Mouse (Mus musculus) intestine, postnatal 0 days (tissue): ENCODE data around the gene Eif4g1. TPM values are rescaled to one million over a fixed set of nuclear protein-coding genes. Genes with fewer than 3 reads are reported as not detected.
A peak's percentile ranks its signal among the peaks of the same experiment; 100 is the strongest.

Experiments
- ATAC-seq: fragments of 200-750 bp; cut with Nextera tagmentation; 2 replicates; pipeline ENCODE4 v1.8.0; 2017; ENCODE audit warnings: mild to moderate bottlenecking, moderate TSS enrichment, moderate library complexity
- H3K27ac ChIP-seq: fragments of 300-500 bp; sonication (generic); 2 replicates; pipeline ENCODE4 v1.5.1; 2014; ENCODE audit warnings: mild to moderate bottlenecking, low read depth, low read length, moderate library complexity
- H3K27me3 ChIP-seq: fragments of 300-500 bp; sonication (generic); replicated peaks from 2 replicates; pipeline ENCODE4 v1.6.1; 2014; ENCODE audit warnings: low read length, mixed read lengths; ENCODE audit not compliant: control insufficient read depth, insufficient read depth
- H3K36me3 ChIP-seq: fragments of 300-500 bp; sonication (generic); 2 replicates; pipeline ENCODE4 v1.6.1; 2014; ENCODE audit warnings: mild to moderate bottlenecking, moderate library complexity; ENCODE audit not compliant: control insufficient read depth, insufficient read depth
- H3K4me1 ChIP-seq: fragments of 300-500 bp; sonication (generic); replicated peaks from 2 replicates; pipeline ENCODE4 v1.6.1; 2014; ENCODE audit warnings: antibody characterized with exemption, low read length, mixed read lengths; ENCODE audit not compliant: control insufficient read depth, insufficient read depth
- H3K4me2 ChIP-seq: fragments of 300-500 bp; sonication (generic); replicated peaks from 2 replicates; pipeline ENCODE4 v1.6.1; 2014; ENCODE audit warnings: low read depth, mild to moderate bottlenecking, moderate library complexity
- H3K4me3 ChIP-seq: fragments of 300-500 bp; sonication (generic); 2 replicates; pipeline ENCODE4 v1.5.1; 2014; ENCODE audit warnings: low read depth, low read length
- H3K9ac ChIP-seq: fragments of 300-500 bp; sonication (generic); 2 replicates; pipeline ENCODE4 v1.6.1; 2014; ENCODE audit warnings: mild to moderate bottlenecking, low read depth, low read length
- H3K9me3 ChIP-seq: fragments of 300-500 bp; sonication (generic); 2 replicates; pipeline ENCODE4 v1.6.1; 2016; ENCODE audit warnings: mixed run types; ENCODE audit not compliant: control insufficient read depth
- CTCF ChIP-seq: sonication (generic); IDR thresholded peaks from 2 replicates; pipeline ENCODE4 v1.5.1; 2016; ENCODE audit warnings: low read depth, mild to moderate bottlenecking, control low read depth, antibody characterized with exemption, moderate library complexity
- WGBS: fragments of 180-500 bp; shearing (Covaris S2); extraction: QIAGEN DNeasy Blood & Tissue Kit; methylation state at CpG from one replicate; pipeline ENCODE4 v1.1.7; 2014; 5-methylcytosine and 5-hydroxymethylcytosine counted together
- polyA plus RNA-seq: library from polyadenylated mRNA; unstranded; fragments of >200 nt; fragmentation: Nextera tagmentation; extraction: Ambion mirVana; gene quantifications from 2 replicates; pipeline ENCODE4 v1.2.1, GENCODE M21; 2015

Gene Eif4g1
- polyA plus RNA-seq, 1 experiment from 2014 or later = 97.8 TPM

DNA sequence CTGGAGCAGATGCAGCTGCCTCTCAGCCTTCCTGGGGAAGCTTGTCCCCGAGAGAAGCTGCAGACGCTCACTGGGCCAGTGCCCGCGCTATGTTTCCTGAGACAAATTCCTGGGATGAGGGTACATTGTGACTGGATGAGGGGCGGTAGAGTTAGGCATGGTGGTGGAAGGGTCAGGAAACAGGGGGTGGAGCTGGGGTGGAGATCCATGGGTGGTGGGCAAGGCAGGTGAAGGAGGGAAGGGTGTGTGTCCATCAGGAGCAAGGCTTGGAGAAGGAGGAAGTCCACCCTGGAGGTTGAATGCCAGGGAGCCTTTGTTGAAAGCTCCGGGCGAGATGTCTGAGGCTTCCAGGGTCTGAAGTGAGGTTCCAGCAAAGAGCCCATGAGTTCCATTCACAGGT lies 57.2 kb downstream of the Eif4g1 start:
- H3K9ac ChIP-seq = no peak overlapping the region
- ATAC-seq = no peak
- 86% methylated on average over 7 of the region's 7 CpGs for WGBS
- no peaks in the 10 kb centered on the region for H3K4me1 ChIP-seq
- H3K4me2 ChIP-seq = no peak overlapping the region
- H3K4me3 ChIP-seq = no peak overlapping the region
- H3K27ac ChIP-seq = no peak overlapping the region
- H3K36me3 ChIP-seq = peaks cover 14% of the 10 kb centered on the region
- TF ChIP-seq CTCF = no peak
- H3K9me3 ChIP-seq = no peaks in the 10 kb centered on the region
- H3K27me3 ChIP-seq = no peaks in the 10 kb centered on the region

DNA sequence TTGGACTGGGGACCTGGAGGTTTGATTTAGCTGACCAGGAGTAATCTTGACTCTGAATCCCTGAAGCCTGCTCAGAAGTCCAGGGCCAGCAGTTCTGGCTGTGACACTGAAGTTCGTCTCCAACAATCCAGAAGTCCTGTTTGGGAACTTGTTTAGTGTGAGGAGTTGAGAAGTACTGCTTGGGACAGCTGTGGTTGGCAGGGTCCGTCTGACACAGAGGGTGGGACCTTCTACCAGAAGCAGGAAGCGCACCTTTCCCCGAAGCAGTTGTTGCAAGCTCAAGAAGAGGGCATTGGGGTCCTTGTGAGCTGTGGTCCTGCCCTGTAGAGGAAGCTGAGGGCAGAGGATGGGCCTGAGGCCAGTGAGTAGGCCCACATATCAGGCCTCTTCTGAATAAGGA lies 57.6 kb downstream of the Eif4g1 start:
- no peak for ATAC-seq
- no peak overlapping the region for H3K9ac ChIP-seq
- WGBS = 82% methylated on average over 4 of the region's 4 CpGs
- no peaks in the 10 kb centered on the region for H3K9me3 ChIP-seq
- peaks cover 10% of the 10 kb centered on the region for H3K36me3 ChIP-seq
- no peak overlapping the region for H3K27ac ChIP-seq
- H3K4me1 ChIP-seq = no peaks in the 10 kb centered on the region
- no peak for TF ChIP-seq CTCF
- H3K27me3 ChIP-seq = no peaks in the 10 kb centered on the region
- no peak overlapping the region for H3K4me2 ChIP-seq
- no peak overlapping the region for H3K4me3 ChIP-seq

DNA sequence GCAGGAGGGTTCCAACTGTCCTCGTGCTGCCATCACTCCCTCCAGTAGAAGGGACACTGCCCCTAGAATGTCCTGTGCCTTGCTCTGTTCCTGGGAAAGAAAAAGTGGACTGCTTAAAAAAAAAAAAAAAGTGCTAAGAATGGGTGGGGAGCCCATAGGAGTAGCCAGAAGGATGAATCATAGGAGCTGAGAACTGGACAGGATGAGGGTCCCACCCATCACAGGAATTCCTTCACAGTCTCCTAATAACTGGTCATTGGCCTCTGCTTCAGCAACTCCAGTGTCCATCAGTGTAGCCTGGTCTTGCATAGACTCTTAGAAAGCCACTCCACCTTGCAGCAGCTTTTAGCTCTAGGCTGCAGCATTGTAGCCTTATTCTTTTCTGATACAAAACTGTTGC lies 58.3 kb downstream of the Eif4g1 start:
- 67% methylated on average over 1 of the region's 1 CpGs for WGBS
- Histone ChIP-seq H3K4me1 (no peaks in the 10 kb centered on the region), H3K36me3 (peaks cover 10% of the 10 kb centered on the region), H3K27ac (no peak overlapping the region), H3K27me3 (no peaks in the 10 kb centered on the region), H3K4me3 (no peak overlapping the region), H3K9me3 (no peaks in the 10 kb centered on the region), H3K9ac (no peak overlapping the region), H3K4me2 (no peak overlapping the region)
- ATAC-seq = no peak
- TF ChIP-seq CTCF = no peak

DNA sequence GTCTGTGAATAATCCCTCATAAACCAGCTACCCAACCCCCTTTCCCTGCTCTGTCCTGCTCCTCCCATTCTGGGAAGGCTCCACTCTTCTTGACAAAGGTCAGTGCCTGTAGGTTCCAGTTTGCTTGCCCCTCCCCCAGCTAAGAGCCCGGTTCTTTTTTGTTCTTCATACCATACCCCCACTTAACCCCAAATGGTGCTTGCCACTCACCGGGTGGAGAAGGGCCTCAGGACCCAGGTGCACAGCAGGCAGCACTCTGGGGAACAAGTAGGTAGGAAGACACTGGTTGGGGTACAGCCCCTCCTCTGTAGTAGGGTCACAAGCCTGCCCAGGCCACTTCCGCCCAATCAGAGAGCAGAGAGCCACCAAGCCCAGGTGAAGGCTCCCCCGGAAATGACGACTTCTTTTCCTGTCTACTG lies 62.2 kb downstream of the Eif4g1 start:
- Histone ChIP-seq H3K9ac (no peak overlapping the region), H3K4me1 (peaks cover 7% of the 10 kb centered on the region; the same call in 1 of the 2 replicates), H3K27me3 (peaks cover 25% of the 10 kb centered on the region), H3K36me3 (peaks cover 6% of the 10 kb centered on the region; the same call in 1 of the 2 replicates), H3K9me3 (no peaks in the 10 kb centered on the region), H3K4me3 (no peak overlapping the region), H3K27ac (no peak overlapping the region), H3K4me2 (peak overlapping the region; percentile 35)
- no peak for TF ChIP-seq CTCF
- peak; percentile 56 for ATAC-seq
- WGBS = 28% methylated on average over 5 of the region's 5 CpGs

DNA sequence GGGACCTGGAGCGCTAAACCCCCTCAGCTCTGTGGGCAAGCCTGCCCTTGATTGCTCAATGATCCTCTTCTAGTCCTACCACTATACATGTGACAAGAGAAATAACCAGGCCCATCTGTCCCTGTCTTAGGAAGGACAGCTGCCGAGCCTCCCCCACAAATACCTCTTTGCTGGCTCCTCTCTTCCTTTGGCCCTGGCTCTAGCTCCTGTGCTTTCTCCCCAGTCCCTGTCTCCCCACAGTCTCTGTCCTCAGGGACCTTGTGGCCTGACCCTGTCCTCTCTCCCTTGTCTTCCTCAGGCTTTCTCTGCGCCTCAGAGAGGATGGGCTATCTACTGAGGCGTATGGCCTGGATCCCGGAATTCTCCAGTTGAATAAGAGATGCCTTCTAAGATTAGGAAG lies 63.6 kb downstream of the Eif4g1 start:
- H3K36me3 ChIP-seq = peaks cover 6% of the 10 kb centered on the region; the same call in 1 of the 2 replicates
- no peak for ATAC-seq
- H3K9ac ChIP-seq = no peak overlapping the region
- no peak overlapping the region for H3K4me3 ChIP-seq
- peaks cover 29% of the 10 kb centered on the region for H3K27me3 ChIP-seq
- H3K27ac ChIP-seq = no peak overlapping the region
- no peak for TF ChIP-seq CTCF
- H3K4me1 ChIP-seq = peaks cover 7% of the 10 kb centered on the region; the same call in 1 of the 2 replicates
- no peak overlapping the region for H3K4me2 ChIP-seq
- H3K9me3 ChIP-seq = no peaks in the 10 kb centered on the region
- WGBS = 77% methylated on average over 5 of the region's 5 CpGs

DNA sequence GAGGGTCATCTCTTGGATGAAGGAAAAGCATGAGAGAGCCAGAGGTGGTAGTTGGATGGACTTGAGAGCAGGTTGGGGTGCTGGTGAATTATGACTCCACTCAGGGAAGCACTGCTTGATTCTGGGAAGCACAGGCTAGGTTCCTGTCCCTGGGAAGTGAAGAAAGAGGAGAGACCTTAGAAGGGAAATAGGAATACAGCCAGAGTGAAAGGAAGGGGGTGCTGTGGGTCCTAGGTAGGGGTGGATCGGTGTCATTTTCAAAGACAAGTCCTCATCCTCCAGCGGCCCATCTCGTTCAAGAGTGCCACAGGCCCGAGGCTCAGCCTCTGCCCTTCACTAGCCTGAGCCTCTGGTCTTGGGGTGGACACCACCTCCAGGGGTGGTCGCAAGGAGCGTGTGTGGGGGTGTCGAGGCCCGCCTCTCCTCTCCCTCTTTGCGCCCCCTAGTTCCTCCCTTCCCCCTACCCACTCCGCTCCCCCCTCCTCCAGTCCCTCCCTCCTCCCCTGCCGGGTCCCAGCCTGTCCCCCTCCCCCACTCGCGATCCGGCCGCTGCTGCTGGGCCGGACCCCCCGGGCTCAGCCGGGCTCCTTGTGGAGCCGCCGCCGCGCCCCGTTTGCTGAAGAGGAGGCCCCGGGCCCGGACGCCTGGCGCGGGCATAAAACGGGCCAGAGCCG lies 64.3 kb downstream of the Eif4g1 start:
- Histone ChIP-seq H3K27ac (peak overlapping the region; percentile 54), H3K4me2 (peak overlapping the region; percentile 98), H3K9ac (peak overlapping the region; percentile 58), H3K36me3 (peaks cover 6% of the 10 kb centered on the region; the same call in 1 of the 2 replicates), H3K27me3 (peaks cover 29% of the 10 kb centered on the region), H3K4me1 (peaks cover 7% of the 10 kb centered on the region; the same call in 1 of the 2 replicates), H3K9me3 (no peaks in the 10 kb centered on the region), H3K4me3 (peak overlapping the region; percentile 61)
- no peak for ATAC-seq
- 10% methylated on average over 16 of the region's 30 CpGs for WGBS
- TF ChIP-seq CTCF = 0 out of 2 replicates have a peak, but pooled peaks have one; percentile 20
